Mouse (Mus musculus) adrenal gland (tissue): ENCODE measurements around the gene Hck.

Experiments used
- intact Hi-C: fragments of 180-260 bp; cut with DNase I; formaldehyde crosslinking; loops from one replicate; pipeline ENCODE4 v1.15.1; 2025

Hck gene

GRCm38 (mm10) chr2:153194255-153194654 lies 86.0 kb downstream of the Hck start:
- intact Hi-C loops: no loop called here

GRCm38 (mm10) chr2:153198485-153198884 lies 90.2 kb downstream of the Hck start:
- intact Hi-C loops: no loop called here

DNA sequence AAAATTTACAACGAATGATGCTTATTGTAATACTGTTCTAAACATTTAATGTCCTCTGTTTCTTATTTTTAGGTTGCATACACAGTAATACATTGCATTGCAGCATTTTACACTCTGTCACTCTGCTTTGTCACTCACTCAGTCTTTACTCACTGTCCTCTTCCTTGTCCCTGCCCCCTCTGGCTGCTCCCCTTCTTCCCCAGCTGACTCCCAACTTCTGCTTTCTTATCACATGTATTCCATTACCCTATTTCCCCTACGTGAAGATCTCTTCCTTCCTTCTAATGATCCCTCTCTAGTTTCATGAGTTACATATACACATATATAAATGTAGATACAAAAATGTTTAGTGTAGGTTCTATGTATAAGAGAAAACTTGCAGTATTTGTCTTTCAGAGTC lies 90.8 kb downstream of the Hck start:
- intact Hi-C loops: no loop called here
